Mouse (Mus musculus) liver, embryonic 14.5 days (tissue): Measurements from ENCODE around the gene Inpp4a. TPM values are rescaled to one million over a fixed set of nuclear protein-coding genes. Genes with fewer than 3 reads are reported as not detected.

Experiments
- ATAC-seq: fragments of 200-750 bp; cut with Nextera tagmentation; 2 replicates; pipeline ENCODE4 v1.8.0; 2017; ENCODE audit warnings: moderate number of reproducible peaks, mild to moderate bottlenecking, moderate library complexity; ENCODE audit not compliant: insufficient read depth
- DNase-seq, 3 experiments: peaks; one replicate each; pipeline ENCODE4 v3.0.0-alpha.2; 2012 to 2013; ENCODE audit warnings: low read depth in 3 of 3, low spot score in 3 of 3
- H3K27ac ChIP-seq: fragments of 300-500 bp; sonication (generic); 2 replicates; pipeline ENCODE4 v1.5.1; 2014; ENCODE audit warnings: moderate library complexity, mild to moderate bottlenecking, control low read depth, inconsistent platforms
- H3K27me3 ChIP-seq: fragments of 300-500 bp; sonication (generic); 2 replicates; pipeline ENCODE4 v1.6.1; 2014; ENCODE audit warnings: mild to moderate bottlenecking, low read length, moderate library complexity; ENCODE audit not compliant: control insufficient read depth, insufficient read depth
- H3K36me3 ChIP-seq: fragments of 300-500 bp; sonication (generic); replicated peaks from 2 replicates; pipeline ENCODE4 v1.6.1; 2014; ENCODE audit warnings: low read depth; ENCODE audit not compliant: control insufficient read depth, insufficient read depth
- H3K4me1 ChIP-seq, 2 experiments: fragments of 200-500 bp in 1 of 2; fragments of 300-500 bp in 1 of 2; sonication (generic) in 1 of 2; replicated peaks; 2 replicates each; pipeline ENCODE4 v1.6.1; 2012 to 2014; ENCODE audit warnings: antibody characterized with exemption in 1 of 2, inconsistent platforms in 1 of 2, low read length in 1 of 2; ENCODE audit not compliant: control insufficient read depth in 2 of 2, insufficient read depth in 2 of 2
- H3K4me2 ChIP-seq: fragments of 300-500 bp; sonication (generic); 2 replicates; pipeline ENCODE4 v1.6.1; 2014; ENCODE audit warnings: low read depth, mild to moderate bottlenecking, control low read depth, moderate library complexity
- H3K4me3 ChIP-seq, 2 experiments: fragments of 200-500 bp in 1 of 2; fragments of 300-500 bp in 1 of 2; sonication (generic) in 1 of 2; 2 replicates each; pipeline ENCODE4 v1.5.1; 2012 to 2014; ENCODE audit warnings: low read depth in 2 of 2, low read length in 2 of 2, mild to moderate bottlenecking in 2 of 2, control low read depth in 1 of 2, inconsistent platforms in 1 of 2, moderate library complexity in 1 of 2; ENCODE audit not compliant: insufficient read depth in 1 of 2
- H3K9ac ChIP-seq: fragments of 300-500 bp; sonication (generic); replicated peaks from 2 replicates; pipeline ENCODE4 v1.6.1; 2014; ENCODE audit warnings: mild to moderate bottlenecking, control low read depth, moderate library complexity
- H3K9me3 ChIP-seq: fragments of 300-500 bp; sonication (generic); 2 replicates; pipeline ENCODE4 v1.6.1; 2016; ENCODE audit warnings: low read length, mixed read lengths; ENCODE audit not compliant: control insufficient read depth
- CTCF ChIP-seq: IDR thresholded peaks from 2 replicates; pipeline ENCODE4 v1.5.1; 2016; ENCODE audit warnings: antibody characterized with exemption, low read depth, control low read depth
- EP300 ChIP-seq: IDR thresholded peaks from 2 replicates; pipeline ENCODE4 v1.6.1; 2016; ENCODE audit warnings: antibody characterized with exemption, low read depth
- WGBS: fragments of 180-500 bp; shearing (Covaris S2); extraction: QIAGEN DNeasy Blood & Tissue Kit; methylation state at CpG from one replicate; pipeline ENCODE4 v1.1.7; 2014; ENCODE audit not compliant: insufficient replicate concordance; 5-methylcytosine and 5-hydroxymethylcytosine counted together
- polyA plus RNA-seq, 2 experiments: library from polyadenylated mRNA; depleted of rRNA in 1 of 2; stranded (reverse) in 1 of 2; unstranded in 1 of 2; fragments of >200 nt; fragmentation: Nextera tagmentation in 1 of 2; extraction: Ambion mirVana in 1 of 2; gene quantifications; 2 replicates each; pipeline versions ENCODE4 v1.2.1 to v1.2.3; 2012 to 2014

Inpp4a gene
- polyA plus RNA-seq (2012; rRNA removed) (1.4 and 1.7 TPM in 2 replicates), polyA plus RNA-seq (2014; fragmentation: Nextera tagmentation; extraction: Ambion mirVana) (2.1 and 2.2 TPM in 2 replicates)

GRCm38 (mm10) chr1:37299540-37300491, at the start of gene Inpp4a:
Gene Inpp4a, plus strand, starts transcription at chr1:37299865.
- peak within 1 kb of the TSS; percentile 55 to 67 for H3K4me3 ChIP-seq
- DNase-seq, result peak; percentile 81 to 88 (median 81)
- peak; percentile 91 for ATAC-seq
- under 1% methylated on average over 77 of the region's 77 CpGs for WGBS
- H3K27ac ChIP-seq, result no peak within 1 kb of the TSS
- TF ChIP-seq CTCF, result no peak
- no peak for TF ChIP-seq EP300
- H3K27me3 ChIP-seq, result peaks cover 5% of the 10 kb centered on the region; the same call in 1 of the 2 replicates
- no peaks in the 10 kb centered on the region for H3K36me3 ChIP-seq
- H3K4me2 ChIP-seq, result peak within 1 kb of the TSS; percentile 63
- H3K9ac ChIP-seq, result peak within 1 kb of the TSS; percentile 0
- H3K4me1 ChIP-seq, result peaks cover 3 to 11% of the 10 kb centered on the region in 2 experiments; a peak in 2 of 4 replicates
- no peaks in the 10 kb centered on the region for H3K9me3 ChIP-seq

GRCm38 (mm10) chr1:37250643-37251310, 48.9 kb upstream of the Inpp4a start:
- Histone ChIP-seq H3K4me2 (no peak overlapping the region), H3K4me1 (no peaks in the 10 kb centered on the region), H3K27me3 (no peaks in the 10 kb centered on the region), H3K9ac (no peak overlapping the region), H3K27ac (no peak overlapping the region), H3K4me3 (no peak overlapping the region), H3K9me3 (no peaks in the 10 kb centered on the region), H3K36me3 (no peaks in the 10 kb centered on the region)
- peak; percentile 22 to 41 (median 34) for DNase-seq
- no peak for ATAC-seq
- 28% methylated on average over 5 of the region's 5 CpGs for WGBS
- TF ChIP-seq EP300, result no peak
- TF ChIP-seq CTCF, result peak; percentile 82

- no peaks in the 10 kb centered on the region for H3K9me3 ChIP-seq
- no peak for ATAC-seq
- H3K4me3 ChIP-seq, result no peak overlapping the region
- H3K9ac ChIP-seq, result no peak overlapping the region
- H3K27me3 ChIP-seq, result no peaks in the 10 kb centered on the region
- no peak overlapping the region for H3K27ac ChIP-seq
- WGBS, result 78% methylated on average over 2 of the region's 2 CpGs
- H3K4me1 ChIP-seq, result no peaks in the 10 kb centered on the region
- no peak overlapping the region for H3K4me2 ChIP-seq
- DNase-seq, result no peak
- H3K36me3 ChIP-seq, result no peaks in the 10 kb centered on the region
- TF ChIP-seq EP300, result no peak
- peak; percentile 34; the same call in 1 of the 2 replicates for TF ChIP-seq CTCF
Observed at GRCm38 (mm10) chr1:37258443-37258842, 41.2 kb upstream of the Inpp4a start.

- no peaks in the 10 kb centered on the region for H3K27me3 ChIP-seq
- no peak for ATAC-seq
- H3K9me3 ChIP-seq, result no peaks in the 10 kb centered on the region
- H3K4me3 ChIP-seq, result no peak overlapping the region
- TF ChIP-seq CTCF (peak; percentile 86), EP300 (no peak)
- no peaks in the 10 kb centered on the region for H3K36me3 ChIP-seq
- WGBS, result 4% methylated on average over 7 of the region's 7 CpGs
- H3K27ac ChIP-seq, result no peak overlapping the region
- H3K9ac ChIP-seq, result no peak overlapping the region
- no peaks in the 10 kb centered on the region for H3K4me1 ChIP-seq
- peak in 2 of 3 experiments; percentile 17 to 28 for DNase-seq
- no peak overlapping the region for H3K4me2 ChIP-seq
Observed at GRCm38 (mm10) chr1:37272464-37272863, 27.2 kb upstream of the Inpp4a start.

- Histone ChIP-seq H3K4me2 (no peak overlapping the region), H3K9me3 (no peaks in the 10 kb centered on the region), H3K4me1 (no peaks in the 10 kb centered on the region), H3K9ac (no peak overlapping the region), H3K27me3 (no peaks in the 10 kb centered on the region), H3K4me3 (no peak overlapping the region), H3K27ac (no peak overlapping the region), H3K36me3 (no peaks in the 10 kb centered on the region)
- TF ChIP-seq EP300 (no peak), CTCF (no peak)
- DNase-seq, result no peak
- no peak for ATAC-seq
- 52% methylated on average over 7 of the region's 7 CpGs for WGBS
Observed at GRCm38 (mm10) chr1:37286556-37286955, 13.1 kb upstream of the Inpp4a start.
